Mouse (Mus musculus): ENCODE results near the gene Phlpp1.
A peak's percentile ranks its signal among the peaks of the same experiment; 100 is the strongest.

Gene Phlpp1

DNA sequence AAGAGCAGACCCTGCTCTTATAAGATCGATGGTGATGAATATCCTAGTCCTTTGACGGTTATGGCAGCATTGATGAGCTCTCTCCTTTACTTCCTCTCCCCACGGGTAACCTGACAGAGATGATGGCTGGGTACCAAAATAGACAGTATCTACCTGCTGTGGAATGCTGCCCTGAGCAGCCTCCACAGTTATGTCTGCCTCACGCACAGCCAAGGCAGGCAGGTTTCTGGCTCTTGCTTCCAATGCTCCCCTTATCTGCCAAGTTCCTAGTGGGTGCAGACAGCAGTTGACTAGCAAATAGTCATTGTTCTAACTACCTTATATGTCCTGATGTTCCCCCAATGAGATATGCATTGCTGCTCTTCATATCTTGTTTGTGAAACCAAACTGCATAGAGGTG, 215.7 kb downstream of the Phlpp1 start:
- no peak for DNase-seq (ENCODE audit: low read depth)

GRCm38 (mm10) chr1:106389673-106390072, 218.1 kb downstream of the Phlpp1 start:
- no peak for DNase-seq (ENCODE audit: low read depth)

- no peak for DNase-seq (ENCODE audit: low read depth)
These were observed 221.5 kb downstream of the Phlpp1 start for GRCm38 (mm10) chr1:106393072-106393471.

DNA sequence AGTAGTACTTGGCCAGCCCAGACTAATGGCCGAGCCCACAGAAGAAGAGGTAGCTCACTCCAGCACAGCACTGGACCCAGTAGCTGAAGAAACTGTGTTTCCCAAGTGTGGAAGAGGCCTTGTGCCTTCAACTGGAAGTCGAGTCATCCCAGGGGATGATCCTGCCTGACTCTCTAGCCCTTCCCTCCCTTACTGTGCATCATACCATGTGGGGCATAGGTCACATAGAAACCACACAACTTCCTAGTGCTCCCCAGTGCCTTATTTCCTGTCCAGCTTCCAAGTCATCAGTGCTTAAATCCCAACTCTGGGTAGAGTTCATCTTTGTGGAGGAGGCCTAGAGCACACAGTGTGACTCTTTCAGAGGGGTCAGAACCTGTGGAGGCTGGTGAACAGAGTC, 223.1 kb downstream of the Phlpp1 start:
- DNase-seq (ENCODE audit: low read depth): no peak

DNA sequence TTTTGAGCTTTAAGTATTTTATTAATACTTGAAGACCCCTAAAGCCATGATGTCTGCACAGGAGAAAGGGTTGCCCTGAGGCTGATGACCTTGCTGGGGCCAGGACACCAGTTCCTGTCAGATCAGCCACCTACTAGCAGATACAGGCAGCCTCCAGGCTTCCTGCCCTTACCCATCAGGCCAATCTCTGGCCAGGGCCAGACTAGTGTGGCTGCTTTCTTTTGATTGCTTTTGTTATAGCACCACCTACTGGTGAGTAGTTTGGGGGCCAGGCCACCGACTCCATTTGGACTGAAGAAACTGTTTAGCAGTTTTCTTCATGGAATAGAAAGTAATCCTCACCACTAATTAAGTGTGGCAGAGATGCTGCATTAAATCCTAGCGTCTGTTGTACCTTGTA, 223.9 kb downstream of the Phlpp1 start:
- peak; percentile 34 for DNase-seq (ENCODE audit: low read depth)

DNA sequence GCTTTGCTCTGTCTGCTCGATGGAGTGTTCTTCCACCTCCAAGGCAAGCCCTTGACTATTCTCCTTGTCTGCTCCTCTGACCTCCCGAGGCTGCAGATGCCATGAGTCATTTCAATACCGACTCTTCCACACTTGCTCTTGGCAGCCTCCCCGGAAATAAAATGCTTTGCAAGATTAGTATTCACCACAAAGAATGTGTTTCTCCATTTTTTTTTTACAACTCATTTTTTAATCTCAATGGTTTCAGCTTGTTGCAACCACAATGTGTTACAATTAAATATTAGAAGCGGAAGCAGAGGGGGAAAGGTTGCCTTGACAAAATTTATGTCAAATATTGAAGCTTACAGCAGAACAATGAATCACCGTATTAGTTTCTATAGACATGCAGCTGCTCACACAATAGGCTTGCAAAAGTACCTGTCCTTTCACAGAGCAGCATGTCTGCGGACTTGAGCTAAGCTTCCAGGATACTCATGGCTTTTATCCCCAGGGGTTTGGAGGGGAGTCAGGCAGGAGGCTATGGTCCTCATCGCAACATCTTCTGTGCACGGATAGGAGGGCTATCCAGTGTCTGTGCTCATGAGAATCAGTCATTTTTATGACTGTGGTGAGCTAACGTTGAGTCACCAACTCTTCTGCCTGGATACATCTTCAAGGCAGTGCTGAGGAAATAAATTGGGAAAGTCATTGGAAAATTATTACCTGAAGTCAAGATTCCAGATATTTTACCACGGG, 229.5 kb downstream of the Phlpp1 start:
- DNase-seq (ENCODE audit: low read depth): no peak

DNA sequence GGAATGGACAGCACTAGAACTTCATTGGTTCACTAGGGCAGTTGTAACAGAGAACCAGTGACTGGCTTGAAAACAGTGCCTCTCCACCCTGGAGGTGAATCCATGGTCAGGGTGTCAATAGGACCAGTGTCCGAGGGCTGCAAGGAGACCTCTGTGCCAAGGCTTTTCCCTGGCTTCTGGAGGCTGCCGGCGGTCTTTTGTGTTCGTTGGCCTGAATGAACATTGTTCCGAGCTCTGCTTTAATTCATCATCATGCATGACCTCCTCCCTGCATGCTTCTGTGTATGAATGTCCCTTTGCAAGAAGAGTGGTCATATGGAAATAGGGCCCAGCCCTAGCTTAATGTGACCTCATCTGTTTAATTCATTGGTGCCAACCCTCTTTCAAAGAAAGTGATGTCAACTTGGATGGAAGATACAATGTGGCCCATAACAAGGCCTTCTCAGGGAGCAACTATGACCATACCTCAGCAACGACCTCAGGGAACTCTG, 231.5 kb downstream of the Phlpp1 start:
- no peak for DNase-seq (ENCODE audit: low read depth)

DNA sequence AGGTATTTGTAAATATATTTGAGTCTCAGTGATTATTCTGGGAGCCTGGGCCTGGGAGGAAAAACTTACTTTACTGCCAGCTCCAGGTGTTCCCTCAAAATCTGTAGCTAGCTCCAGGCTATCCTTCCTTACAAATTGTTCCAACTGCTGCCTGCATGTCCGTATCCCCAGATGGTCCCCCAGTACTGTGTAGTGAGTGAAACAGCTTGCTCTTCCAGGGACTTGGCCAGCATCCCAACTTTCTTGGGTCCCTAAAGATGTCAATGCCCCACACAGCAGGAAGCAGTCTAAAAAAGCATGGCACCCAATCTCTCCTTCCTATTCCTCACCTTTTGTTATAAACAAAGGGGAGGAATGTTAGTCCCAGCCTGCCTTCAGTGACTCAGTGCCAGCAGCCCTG, 235.3 kb downstream of the Phlpp1 start:
- DNase-seq (ENCODE audit: low read depth): no peak

DNA sequence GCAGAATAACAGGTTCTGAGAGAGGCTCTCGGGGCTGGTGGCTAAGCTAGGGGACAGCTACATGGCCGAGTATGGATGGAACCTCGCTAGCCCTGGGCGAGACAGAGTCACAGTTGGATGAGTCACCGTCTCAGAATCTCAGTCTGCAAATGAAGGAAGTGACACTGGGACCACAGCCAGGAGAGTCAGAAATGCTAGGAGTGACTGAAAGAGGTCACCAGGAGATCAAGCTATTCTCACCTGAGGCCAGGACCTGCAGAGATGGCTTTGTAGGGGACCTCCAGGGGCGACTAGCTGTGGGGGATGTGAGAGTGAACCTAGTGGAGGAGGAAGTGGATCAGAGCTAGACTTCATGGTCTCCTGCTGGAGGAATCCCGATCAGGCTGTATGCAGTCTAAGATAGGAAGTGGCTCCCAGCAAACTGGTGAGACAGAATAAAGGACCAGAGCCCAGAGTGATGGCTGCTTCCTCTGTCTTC, 236.4 kb downstream of the Phlpp1 start:
- no peak for DNase-seq (ENCODE audit: low read depth)

GRCm38 (mm10) chr1:106410858-106411257, 239.3 kb downstream of the Phlpp1 start:
- DNase-seq (ENCODE audit: low read depth): no peak

- DNase-seq (ENCODE audit: low read depth): peak; percentile 9
These were observed 253.8 kb downstream of the Phlpp1 start for GRCm38 (mm10) chr1:106425128-106425936.

DNA sequence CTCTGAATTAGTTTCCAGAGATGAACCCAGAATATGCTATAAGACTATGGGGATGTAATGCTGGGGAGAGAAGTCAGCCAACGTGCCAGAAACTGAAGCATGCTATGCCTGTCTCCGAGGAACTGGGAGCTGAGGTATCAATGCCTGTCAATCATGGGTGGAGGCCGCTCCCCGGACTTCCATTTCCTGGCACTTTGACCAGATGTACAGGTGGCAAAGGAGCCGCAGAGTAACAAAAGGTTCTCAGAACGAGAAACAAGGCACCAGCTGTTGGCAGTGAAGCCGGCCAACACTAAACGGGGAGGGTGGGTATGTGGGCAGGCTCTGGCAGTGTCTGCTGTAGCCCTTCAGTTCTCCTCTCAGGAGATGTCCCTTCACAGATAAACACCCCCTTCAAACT, 256.6 kb downstream of the Phlpp1 start:
- DNase-seq (ENCODE audit: low read depth): no peak

DNA sequence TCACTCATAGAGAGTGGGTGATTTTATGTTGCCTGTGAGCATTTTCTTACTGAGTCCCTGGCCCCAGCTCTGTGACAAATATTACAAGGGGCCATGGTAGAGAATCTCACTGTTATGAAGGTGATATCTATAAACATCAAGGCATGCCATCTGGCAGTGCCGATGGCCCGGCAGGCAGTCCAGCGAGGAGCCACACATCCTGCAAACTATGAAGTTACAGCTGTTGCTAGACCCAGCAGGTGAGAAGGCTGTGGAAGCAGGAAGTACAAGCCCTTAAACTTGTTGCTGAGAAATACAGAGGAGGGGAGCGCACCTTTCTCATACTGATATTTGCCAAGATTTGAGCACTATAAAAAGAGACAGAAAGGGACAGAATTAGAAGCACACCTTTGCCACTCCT, 257.0 kb downstream of the Phlpp1 start:
- no peak for DNase-seq (ENCODE audit: low read depth)

DNA sequence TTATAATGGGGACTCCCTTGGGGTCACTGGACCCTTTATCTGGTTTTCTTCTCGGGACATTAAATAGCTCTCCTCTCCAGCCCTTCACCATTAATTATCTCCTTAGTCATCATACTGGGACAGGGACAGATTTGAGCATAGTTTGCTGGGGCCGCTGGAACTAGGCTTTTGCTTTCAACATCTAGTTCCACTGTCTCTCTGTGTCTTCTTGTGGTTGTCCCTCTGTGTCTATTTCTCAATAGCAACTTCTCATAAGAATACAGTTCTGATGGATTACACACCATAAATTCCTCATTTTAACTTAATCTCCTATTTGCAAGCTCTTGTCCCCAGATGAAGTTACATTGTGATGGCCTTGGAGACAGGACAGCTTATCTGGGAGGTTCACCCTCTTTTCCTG, 262.0 kb downstream of the Phlpp1 start:
- no peak for DNase-seq (ENCODE audit: low read depth)
